Mouse (Mus musculus) stomach, embryonic 16.5 days (tissue): ENCODE results near the gene Gm21293. TPM values are rescaled to one million over a fixed set of nuclear protein-coding genes. Genes with fewer than 3 reads are reported as not detected.

ENCODE experiments used
- polyA plus RNA-seq: library from polyadenylated mRNA; unstranded; fragments of >200 nt; fragmentation: Nextera tagmentation; extraction: Ambion mirVana; gene quantifications from 2 replicates; pipeline ENCODE4 v1.2.1, GENCODE M21; 2015

Gm21293 gene
- polyA plus RNA-seq, 1 experiment from 2014 or later: not detected

Other genes starting within 250 kb of the Gm21293 start
- not detected in 2 replicates for gene Gm6763, start 8.5 kb downstream of the Gm21293 start, polyA plus RNA-seq
- not detected in 2 replicates for gene Gm8764, start 17.0 kb downstream of the Gm21293 start, polyA plus RNA-seq
- gene Gm21304, start 25.5 kb downstream of the Gm21293 start, polyA plus RNA-seq: not detected in 2 replicates
- gene Gm21312, start 34.0 kb downstream of the Gm21293 start, polyA plus RNA-seq: not detected in 2 replicates
- gene Gm20765, start 42.5 kb downstream of the Gm21293 start, polyA plus RNA-seq: not detected in 2 replicates
- gene Gm4340, start 51.1 kb downstream of the Gm21293 start, polyA plus RNA-seq: not detected in 2 replicates